Mouse (Mus musculus) monocyte, adult 5-6 weeks (primary cell): Measurements from ENCODE around the gene Pappa. TPM values are rescaled to one million over a fixed set of nuclear protein-coding genes. Genes with fewer than 3 reads are reported as not detected.

Experiments used
- ATAC-seq: fragments of 153-309, 156-312 bp; replicated peaks from 2 replicates; pipeline ENCODE4 v1.8.0; 2017; ENCODE audit warnings: mild to moderate bottlenecking; ENCODE audit not compliant: low TSS enrichment, insufficient number of reproducible peaks, severe bottlenecking, poor library complexity, low FRiP score
- total RNA-seq: library from RNA; stranded (forward); fragments of 200-1000, 200-491, 200-594 nt; gene quantifications from 3 replicates; pipeline ENCODE4 v1.2.3, GENCODE M21; 2017

Pappa gene
- total RNA-seq, 1 experiment from 2014 or later, result not detected

- no peak for ATAC-seq
Observed at GRCm38 (mm10) chr4:65298212-65299181, 174.5 kb downstream of the Pappa start.

- ATAC-seq, result no peak
Observed at GRCm38 (mm10) chr4:65299365-65299764, 175.4 kb downstream of the Pappa start.

GRCm38 (mm10) chr4:65300431-65300830 is 176.5 kb downstream of the Pappa start:
- no peak for ATAC-seq

- ATAC-seq, result no peak
Observed at GRCm38 (mm10) chr4:65302666-65303065, 178.7 kb downstream of the Pappa start.

- ATAC-seq, result no peak
Observed at GRCm38 (mm10) chr4:65317877-65318525, 194.0 kb downstream of the Pappa start.

GRCm38 (mm10) chr4:65321340-65321739 is 197.4 kb downstream of the Pappa start:
- ATAC-seq, result no peak

GRCm38 (mm10) chr4:65321959-65322358 is 198.0 kb downstream of the Pappa start:
- ATAC-seq, result no peak

GRCm38 (mm10) chr4:65325816-65326215 is 201.8 kb downstream of the Pappa start:
- ATAC-seq, result no peak

GRCm38 (mm10) chr4:65328486-65329308 is 204.7 kb downstream of the Pappa start:
- no peak for ATAC-seq

GRCm38 (mm10) chr4:65333718-65334117 is 209.7 kb downstream of the Pappa start:
- ATAC-seq, result no peak

GRCm38 (mm10) chr4:65341766-65342165 is 217.8 kb downstream of the Pappa start:
- ATAC-seq, result no peak

GRCm38 (mm10) chr4:65350521-65350920 is 226.5 kb downstream of the Pappa start:
- no peak for ATAC-seq

GRCm38 (mm10) chr4:65354580-65354979 is 230.6 kb downstream of the Pappa start:
- no peak for ATAC-seq

- ATAC-seq, result no peak
Observed at GRCm38 (mm10) chr4:65367135-65367534, 243.2 kb downstream of the Pappa start.

GRCm38 (mm10) chr4:65372731-65373130 is 248.8 kb downstream of the Pappa start:
- no peak for ATAC-seq

GRCm38 (mm10) chr4:65373841-65374240 is 249.9 kb downstream of the Pappa start:
- ATAC-seq, result no peak

- ATAC-seq, result no peak
Observed at GRCm38 (mm10) chr4:65376571-65376970, 252.6 kb downstream of the Pappa start.

- no peak for ATAC-seq
Observed at GRCm38 (mm10) chr4:65379461-65379860, 255.5 kb downstream of the Pappa start.

GRCm38 (mm10) chr4:65383070-65383469 is 259.1 kb downstream of the Pappa start:
- ATAC-seq, result no peak
